Mouse (Mus musculus): ENCODE data around the gene Pdp2.

DNA sequence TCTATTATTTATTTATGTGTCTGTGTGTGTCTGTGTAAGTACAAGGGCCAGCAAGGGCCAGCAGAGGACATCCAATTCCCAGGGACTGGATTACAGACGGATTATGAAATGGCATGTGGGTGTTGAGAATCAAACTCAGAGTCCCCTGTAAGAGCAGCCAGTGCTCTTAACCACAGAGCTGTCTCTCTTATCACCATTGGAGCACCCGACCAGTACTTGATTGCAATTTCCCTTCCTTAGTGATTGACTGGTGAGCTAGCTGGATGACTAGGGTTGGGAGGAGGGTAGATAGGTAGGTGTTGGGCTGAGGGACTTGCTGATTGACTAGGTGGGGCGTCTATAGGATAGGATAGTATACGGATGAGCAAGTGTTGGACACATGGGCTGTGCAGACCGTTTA lies 29.5 kb downstream of the Pdp2 start:
- no peak for TF ChIP-seq CTCF (conservative IDR thresholded peaks at IDR 0.05; ENCODE audit: low read length)
- TF ChIP-seq POU5F1 (IDR thresholded peaks at IDR 0.05; ENCODE audit: borderline replicate concordance, low read length), result no peak

All from E14TG2a.4 (cell line).